Mouse (Mus musculus) mouse embryonic stem cell (cell line): Measurements from ENCODE around the gene Fbln5.

ENCODE experiments used
- in situ Hi-C, 2 experiments: fragments of 300-500 bp; cut with MboI; formaldehyde crosslinking; loops; 1 replicate in 1 of 2; 3 replicates in 1 of 2; pipeline ENCODE4 v1.14.3; 2019 to 2020; ENCODE audit warnings: low sequenced_read_pairs in 2 of 2, low pct_unique_long_range_greater_than_20kb in 1 of 2, mixed read lengths in 1 of 2; ENCODE audit not compliant: unreplicated experiment in 1 of 2

Fbln5 gene

DNA sequence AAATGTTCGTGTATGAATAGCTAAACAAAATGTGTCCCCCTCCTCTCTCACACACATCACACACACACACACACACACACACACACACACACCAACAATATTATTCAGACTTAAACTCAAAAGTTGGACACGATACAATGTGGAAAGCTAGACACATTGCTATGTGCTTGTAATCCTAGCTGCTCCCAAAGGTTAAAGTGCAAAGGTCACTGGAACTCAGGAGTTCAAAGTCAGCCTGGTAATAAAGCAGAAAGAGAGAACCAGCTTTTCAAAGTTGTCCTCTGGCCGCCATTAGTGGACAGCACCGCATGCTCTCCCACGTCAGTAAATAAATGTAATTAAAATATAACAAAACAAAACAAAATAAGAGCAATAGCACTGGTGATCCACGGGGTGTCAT lies 3.1 kb downstream of the Fbln5 start:
- in situ Hi-C loops = no loop called here

DNA sequence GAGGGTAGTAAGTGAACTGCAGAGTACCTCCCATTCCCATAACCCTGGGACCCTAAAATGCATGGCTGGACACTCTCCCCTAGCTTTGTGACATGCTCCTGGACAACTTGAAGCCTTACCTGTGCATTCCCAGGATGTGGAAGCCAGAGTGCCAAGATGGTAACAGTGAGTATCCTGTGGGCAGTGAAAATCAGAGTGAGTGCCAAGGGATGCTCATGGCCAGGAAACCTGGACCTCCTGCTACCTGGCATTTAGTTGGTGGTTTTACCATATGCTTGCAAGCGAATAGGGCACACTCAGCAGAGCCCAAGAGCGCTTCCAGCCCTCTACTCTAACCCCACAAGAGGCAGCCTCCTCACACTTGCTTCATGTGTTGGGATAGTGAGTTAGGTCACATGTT lies 4.4 kb downstream of the Fbln5 start:
- in situ Hi-C loops = no loop called here

DNA sequence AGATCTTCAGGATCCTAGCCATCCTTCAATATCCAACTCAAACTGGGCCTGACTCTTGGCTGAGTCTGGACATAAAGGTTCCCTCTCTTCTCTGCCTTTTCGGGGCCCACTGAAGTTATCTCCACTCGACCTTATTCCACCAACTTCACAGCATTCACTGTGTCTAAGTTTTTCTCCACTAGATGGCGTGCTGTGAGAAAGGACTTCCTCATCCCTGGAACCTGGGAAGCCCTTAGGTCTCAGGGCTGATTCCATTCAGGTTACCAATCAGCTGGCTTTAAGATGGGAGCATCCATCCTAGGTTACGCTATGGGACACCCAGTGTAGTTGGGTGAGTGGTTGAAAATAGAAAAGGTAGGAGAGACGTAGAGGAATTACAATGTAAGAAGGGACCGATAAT lies 7.7 kb downstream of the Fbln5 start:
- in situ Hi-C loops = no loop called here

DNA sequence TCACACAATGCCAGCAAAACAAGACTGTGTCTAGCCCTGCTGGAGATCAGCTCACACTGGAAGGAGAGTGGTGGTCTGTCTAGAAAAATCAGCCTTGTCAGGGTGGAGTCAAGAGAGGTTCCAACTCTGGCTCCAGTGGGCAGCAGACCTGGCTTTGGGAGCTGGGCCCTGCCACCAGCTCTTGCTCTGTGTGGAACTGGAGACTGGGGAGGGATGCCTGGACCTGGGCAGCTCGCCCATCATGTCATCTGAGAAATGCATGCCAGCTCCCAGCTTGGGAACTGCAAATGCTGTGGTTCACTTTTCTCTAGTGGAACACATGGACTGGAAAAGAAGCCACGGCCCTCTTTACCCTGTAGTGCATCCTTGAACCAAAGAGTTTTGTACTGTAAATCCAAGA lies 8.3 kb downstream of the Fbln5 start:
- in situ Hi-C loops = no loop called here

DNA sequence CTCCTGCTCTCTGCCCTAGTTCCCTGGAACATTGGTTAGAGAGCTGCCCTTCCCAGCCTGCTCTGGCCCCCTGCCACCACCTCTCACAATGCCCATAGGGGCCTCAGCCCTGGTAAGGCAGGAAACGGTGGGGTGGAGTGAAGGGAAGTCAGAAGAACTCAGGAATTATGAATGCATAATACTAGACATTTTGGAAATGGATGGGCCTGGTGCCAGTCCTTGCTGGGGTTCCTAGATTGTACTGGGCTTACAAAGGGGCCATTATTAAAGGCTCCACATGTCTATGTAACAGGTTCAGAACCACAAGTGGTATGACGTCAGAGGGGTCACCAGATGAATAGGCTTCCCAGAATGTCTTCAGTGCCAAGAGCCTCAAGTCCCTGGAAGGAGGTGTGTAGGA lies 11.5 kb downstream of the Fbln5 start:
- in situ Hi-C loops = no loop called here

DNA sequence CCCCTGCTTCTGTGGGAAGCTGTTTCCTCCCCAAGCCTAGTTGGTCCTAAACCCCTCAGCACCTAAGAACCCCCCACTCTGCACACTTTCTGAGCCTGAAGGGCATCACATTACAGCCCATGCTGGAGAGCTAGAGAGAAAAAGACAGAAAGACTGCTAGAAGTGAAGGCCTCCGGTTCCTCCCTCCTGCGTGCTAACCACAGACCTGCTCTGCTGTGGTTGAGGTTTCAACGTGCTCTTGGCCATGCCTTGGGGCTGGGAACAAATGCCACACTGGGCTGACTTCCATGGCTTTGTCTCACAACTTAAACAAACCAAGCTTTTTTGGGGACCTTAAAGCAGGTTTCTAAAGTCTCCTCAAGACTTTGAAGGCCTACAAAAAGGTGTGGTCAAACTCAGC lies 16.4 kb downstream of the Fbln5 start:
- in situ Hi-C loops = no loop called here

DNA sequence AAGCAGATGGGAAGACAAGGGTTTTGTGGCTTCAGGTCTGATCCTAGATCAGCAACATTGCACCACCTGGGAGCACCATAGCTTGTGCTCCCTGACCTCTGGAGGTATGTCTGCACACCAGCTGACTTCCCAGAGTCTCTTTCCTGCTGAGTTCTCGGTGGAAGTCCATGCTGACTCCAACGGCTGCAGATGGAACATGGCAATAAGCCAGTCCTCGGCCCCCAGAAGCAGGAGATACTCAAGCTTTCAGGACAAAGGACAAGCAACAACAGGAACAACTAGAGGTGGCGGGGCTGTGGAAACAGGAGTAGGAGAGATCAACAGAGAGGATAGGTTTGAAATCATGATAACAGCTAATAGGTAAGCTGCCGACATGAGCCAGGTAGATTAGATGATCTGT lies 17.1 kb downstream of the Fbln5 start:
- in situ Hi-C loops = no loop called here

DNA sequence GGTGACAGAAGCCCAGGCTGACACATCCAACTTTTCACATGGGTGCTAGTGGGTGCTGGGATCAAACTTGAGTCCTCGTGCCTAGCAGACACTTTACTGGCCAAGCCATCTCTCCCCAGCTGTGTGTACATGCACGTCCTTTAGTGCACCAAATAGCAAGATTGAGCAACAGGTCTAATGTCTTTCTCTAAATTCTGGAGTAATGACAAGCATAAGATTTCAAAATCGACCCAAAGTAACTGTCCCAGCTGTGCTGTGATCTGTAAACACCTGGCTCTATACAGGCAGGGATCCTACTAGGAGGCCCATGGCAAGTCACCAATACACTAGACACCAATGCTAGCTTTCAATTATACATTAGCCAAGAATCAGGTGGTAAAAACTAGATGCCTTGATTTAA lies 17.8 kb downstream of the Fbln5 start:
- in situ Hi-C loops = no loop called here

DNA sequence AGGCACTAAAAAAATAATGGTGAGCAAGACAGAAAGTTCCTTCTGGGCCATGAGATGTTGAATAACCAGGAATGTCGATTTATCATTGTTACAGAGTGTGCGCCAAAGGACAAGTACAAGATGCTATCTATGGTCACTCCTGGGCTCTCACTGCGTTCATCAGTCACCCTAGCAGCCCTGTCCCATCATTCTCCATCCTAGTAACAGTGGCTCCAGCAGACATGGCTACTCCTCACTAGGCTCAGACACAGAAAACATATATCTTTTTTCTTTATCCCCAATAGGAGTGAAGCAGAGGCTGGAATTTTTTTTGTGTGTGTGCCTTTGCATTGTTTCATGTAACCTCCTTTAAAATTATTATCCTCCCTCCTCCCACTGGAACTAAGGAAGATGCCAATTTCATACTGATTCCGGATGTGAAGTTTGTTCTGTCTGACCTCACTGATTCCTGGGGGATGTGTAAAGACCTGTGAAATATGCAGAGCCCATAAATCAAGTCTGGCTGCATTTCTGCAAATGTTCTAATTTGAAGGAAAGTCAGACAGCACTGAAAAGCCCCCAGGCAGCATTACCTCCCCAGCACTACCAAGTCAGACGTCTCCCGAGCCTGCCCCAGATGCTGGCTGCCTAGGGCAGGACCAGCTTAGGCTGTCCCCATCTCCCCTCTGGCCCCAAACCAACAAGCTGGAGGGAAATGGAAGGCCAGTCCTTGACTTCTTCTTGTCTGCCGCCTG lies 20.5 kb downstream of the Fbln5 start:
- in situ Hi-C loops = no loop called here

DNA sequence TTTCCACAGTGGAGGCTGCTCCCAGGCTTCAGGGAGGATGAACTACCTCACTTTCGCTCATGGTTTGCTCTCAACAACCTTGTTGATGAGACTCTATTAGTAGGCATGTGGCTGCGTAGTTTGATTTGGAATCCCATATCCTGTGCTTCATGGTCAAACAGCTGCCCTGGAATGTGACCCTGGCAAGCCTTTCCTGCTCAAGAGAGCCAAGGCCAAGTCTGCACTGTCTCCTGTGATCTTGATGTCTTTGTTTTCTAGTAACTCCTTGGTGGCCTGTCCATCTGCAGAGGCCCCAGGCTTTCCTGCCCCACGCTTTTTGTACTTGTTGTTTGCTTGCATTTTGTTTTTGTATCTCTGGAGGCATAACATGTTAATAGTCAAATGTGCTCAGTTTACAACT lies 24.4 kb downstream of the Fbln5 start:
- in situ Hi-C loops = no loop called here

DNA sequence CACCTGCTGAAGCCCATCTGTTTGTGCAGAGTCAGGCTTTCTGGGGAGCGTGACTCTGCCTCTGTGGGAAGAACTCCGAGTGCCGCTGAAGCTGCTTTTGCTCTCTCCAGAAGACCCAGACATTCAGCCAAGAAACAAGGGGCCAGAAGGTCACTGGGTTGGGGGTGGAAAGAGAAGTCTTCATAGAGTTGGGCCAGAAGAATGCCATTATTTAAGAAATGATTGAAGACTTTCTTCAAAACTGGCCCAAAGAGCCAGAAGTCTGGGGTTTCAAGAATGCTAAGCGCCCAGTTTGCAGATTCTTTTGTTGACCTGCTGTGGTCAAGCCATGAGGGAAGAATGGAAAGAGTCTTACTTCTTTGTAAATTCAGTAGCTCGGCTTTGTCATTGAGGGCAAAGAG lies 25.6 kb downstream of the Fbln5 start:
- in situ Hi-C loops = no loop called here

DNA sequence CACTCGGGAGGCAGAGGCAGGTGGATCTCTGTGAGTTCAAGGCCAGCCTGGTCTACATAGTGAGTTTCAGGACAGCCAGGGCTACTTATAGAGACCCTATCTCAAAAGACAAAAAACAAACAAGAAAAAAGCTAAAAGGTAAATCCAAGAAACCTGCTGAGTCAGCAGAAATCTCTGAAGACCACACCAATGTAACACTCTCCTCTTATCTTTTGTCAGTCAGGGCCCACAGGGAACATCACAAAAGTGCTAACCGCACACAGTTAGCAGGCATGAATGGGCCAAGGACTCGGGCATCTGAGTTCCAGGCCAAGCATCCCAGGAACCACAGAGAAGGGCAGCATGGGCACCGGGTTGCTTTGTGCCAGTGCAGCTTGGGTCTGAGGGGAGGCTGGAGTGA lies 26.2 kb downstream of the Fbln5 start:
- in situ Hi-C loops = no loop called here

DNA sequence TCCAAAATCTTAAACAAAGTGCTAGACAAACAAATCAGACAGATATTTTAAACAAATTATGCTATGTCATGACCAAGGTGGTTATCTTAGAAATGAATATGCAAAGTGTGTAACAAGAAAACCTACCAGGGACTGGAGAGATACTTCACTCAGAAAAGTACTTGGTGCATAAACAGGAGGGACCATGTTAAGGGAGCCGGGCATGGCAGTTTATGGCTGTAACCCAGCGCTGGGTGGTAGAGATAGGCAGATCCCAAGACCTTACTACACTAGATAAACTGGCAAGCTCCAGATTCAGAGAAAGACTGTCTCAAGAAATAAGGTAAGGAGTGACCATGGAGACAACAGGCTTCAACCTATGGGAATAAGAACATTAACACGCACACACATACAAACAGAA lies 29.1 kb downstream of the Fbln5 start:
- in situ Hi-C loops = no loop called here

DNA sequence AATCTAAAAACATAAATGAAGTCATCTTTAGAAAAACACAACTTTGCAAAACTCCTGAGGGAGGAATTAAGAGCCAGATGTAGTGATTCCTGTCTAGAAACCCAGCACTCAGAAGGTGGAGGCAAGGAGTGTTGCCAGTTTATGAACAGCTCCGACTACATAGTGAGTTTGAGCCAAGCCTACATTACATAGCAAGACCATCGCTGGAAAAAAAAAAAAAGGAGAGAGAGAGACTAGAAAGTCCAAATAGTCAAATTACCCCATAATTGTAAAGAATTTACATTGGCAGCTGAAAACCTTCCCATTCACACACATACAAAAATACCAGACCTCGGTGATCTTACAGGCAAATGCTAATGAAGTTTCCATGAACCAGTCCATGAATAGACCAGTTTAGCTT lies 29.6 kb downstream of the Fbln5 start:
- in situ Hi-C loops = no loop called here

DNA sequence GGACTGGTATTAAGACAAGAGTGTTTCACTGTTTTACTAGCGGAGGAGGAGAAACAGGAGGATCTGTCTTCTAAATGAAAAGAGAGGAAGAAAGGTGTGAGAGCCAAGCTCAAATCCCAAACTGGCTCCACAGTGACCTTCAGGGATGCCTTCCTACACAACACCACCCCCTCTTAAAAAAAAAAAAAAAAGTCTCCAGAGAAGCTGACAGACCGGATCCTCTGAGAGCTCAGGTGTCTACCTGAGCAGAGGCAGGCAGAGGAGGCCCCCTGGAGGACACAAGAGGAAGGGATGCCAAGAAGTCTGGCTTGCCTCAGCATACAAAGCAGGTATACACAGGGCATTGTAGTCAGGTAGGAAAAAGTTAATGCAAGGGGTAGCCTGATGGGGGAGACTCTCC lies 36.1 kb downstream of the Fbln5 start:
- in situ Hi-C loops = no loop called here

DNA sequence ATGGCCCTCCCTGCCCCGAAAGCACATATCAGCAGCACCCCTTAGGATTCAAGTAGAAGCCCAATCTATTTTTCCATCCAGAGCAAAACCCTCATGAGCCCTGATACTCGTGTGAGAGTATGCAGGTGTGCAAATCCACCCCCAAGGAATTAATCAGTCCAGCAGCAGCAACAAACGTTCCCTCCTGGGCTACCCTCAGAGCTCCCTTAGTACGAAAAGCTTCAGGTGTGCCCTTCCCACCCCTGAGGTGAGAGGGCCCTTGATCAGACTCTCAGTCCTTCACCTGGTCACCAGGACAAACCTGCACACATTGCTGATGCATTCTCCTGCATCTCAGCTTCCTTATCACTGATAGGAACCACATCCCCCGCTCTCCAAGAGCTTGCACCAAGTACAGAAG lies 37.9 kb downstream of the Fbln5 start:
- in situ Hi-C loops = no loop called here

DNA sequence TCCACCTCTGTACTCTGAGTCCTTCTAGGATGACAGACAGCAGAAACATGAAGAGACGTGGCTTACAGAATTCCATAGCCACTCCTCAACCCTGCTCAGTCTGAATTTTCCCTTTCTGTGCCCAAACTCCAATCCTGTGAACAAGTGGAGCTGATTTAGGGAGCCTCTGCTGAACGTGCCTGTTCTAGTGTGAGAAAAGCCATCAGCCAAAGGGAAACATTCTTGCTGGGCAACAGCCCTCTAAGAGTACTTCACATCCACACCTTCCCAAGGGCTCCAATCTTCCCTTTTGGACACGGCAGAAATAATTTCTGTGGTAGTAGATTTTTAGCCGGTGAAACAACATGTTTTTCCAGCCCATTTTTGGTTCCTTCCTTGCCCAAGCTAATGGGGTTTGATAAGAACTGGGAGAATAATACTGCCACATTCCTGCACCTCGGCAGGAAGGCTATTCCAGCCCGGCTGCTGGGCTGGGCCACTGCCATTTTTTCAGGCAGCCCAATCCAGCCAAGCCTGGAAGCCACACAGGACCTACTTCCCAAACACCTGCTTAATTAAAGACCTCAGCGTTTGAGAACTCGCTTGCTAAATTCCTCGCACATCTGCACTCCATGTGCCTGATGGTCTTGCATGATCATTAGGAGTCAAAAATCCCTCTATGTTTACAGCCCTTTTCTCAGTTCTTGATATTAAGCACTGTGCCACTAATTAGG lies 41.1 kb downstream of the Fbln5 start:
- in situ Hi-C loops = no loop called here

DNA sequence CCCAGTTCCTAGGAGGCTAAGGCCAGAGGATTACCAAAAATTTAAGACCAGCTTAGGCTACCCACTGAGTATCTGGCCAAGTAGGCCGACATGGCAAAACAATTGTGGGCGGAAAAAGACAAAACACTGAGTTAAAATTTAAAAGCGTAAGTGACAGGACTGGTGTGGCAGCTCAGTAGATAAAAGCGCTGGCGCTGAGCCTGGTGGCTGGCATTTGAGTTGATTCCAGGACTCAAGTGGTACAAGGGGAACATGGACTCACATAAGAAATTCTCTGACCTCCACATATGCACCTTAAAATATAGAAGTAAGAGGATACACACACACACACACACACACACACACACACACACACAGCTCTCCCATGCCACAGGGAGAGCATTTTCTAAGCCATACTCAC lies 42.5 kb downstream of the Fbln5 start:
- in situ Hi-C loops = no loop called here

DNA sequence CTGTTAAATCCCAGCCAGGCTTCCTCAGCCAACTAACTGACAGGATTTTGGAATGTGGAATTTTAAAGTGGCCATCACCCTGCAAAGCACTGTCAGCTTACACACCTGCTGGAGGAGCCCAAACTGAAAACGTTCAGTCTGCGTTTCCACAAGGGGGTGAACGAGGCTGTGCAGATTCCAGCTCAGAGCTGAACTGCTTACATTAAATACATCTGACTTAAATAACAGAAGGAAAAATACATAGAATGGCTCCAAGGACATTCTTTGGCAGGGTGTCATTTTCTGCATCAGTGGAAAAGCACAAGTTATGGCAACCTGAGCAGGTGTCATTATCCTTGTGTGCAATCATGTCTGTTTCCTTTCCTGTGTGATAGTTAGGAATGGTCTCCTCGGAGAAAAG lies 44.7 kb downstream of the Fbln5 start:
- in situ Hi-C loops = no loop called here

DNA sequence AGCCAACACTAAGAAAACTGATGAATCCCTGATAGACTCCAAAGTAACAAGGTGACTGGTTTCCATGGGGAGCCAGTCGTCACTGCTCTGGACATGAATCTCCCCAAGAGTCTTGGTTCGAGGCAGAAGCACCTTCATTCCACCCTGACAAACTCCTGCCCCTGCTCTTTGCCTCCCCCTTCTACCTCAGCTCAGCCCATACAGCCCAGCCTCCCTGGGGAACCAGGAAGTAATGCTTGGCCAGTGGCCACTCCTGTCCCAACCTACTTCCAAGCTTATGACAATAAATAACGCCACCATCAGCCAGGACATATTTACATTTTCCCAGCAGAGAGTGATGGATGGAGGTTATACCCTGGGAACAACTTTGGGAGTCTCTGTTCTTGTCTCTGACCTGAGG lies 45.9 kb downstream of the Fbln5 start:
- in situ Hi-C loops = no loop called here
